Mouse (Mus musculus): Measurements from ENCODE around the gene Ano2. TPM values are rescaled to one million over a fixed set of nuclear protein-coding genes. Genes with fewer than 3 reads are reported as not detected.

Gene Ano2
- total RNA-seq, 2 experiments from 2014 or later: not detected

DNA sequence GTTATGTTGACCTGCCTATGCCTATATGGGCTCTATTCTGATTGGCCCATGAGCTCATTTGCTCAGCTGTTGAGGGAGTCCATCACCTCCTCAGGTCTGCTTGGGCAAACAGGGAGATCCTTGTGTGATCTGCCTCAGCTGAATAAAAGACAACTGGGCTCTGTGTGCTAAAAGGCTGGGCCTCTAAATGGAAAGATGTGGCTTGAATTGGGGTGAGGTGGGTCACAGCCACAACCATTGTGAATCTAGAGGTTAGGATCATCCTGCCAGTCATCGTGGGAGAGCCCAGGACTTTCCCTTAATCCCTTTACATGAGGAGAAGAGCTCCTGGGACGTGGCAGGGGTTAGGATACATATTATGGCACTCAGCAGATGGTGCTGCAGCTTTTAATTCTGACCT, 188.5 kb downstream of the Ano2 start:
- ATAC-seq (replicated peaks; ENCODE audit: low FRiP score, poor library complexity, severe bottlenecking): no peak

DNA sequence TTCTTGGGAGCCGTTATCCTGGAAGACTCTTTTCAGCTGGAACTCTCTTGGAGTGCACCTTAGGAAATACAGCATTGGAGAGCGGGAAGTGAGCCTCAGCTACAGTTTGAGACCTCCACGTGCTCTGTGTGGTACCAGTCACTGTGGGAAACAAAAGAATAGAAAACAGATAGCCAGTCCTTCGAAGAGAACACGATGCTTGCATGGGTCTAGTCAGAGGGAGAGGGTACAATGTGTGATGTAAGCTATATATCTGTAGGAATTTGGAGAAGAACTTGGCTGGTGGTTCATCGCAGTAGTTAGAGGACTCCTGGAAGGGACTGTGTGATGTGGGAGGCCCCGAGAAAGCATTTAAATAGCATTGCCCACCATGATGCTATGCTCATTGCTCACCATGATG, 189.1 kb downstream of the Ano2 start:
- ATAC-seq (replicated peaks; ENCODE audit: low FRiP score, poor library complexity, severe bottlenecking): no peak

DNA sequence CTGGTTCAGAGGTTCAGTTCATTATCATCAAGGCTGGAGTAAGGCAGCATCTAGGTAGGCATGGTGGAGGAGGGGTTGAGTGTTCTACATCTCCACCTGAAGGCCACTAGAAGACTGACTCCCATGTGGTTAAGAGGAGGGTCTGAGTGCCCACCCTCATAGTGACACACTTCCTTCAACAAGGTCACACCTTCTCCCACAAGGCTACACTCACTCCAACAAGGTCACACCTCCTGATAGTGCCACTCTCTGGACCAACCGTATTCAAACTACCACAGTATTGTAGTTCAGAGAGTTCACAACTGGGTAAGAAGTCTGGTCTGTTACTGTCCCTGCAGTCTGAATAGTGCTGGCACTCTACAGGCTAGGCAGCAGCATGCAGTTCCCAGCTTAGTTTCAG, 198.4 kb downstream of the Ano2 start:
- no peak for ATAC-seq (replicated peaks; ENCODE audit: low FRiP score, poor library complexity, severe bottlenecking)

DNA sequence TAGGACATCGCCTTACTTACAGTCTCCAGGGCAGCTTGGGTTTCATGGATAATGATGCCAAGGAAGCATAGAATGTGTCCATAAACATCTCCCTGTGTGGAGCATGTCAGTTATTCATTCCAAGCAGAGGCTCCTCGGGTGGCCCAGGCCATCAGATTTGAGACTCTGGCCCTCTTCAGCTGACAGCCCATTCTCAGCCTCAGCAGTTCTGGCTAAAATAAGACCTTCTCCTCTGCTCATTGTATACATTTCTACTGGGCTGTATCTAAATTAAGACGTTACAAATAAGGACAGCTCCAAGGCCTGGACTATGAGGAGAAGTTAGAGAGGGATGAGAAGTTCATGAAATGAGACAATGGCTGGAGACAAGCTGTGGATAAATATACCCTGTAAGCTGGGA, 204.1 kb downstream of the Ano2 start:
- ATAC-seq (replicated peaks; ENCODE audit: low FRiP score, poor library complexity, severe bottlenecking): no peak

DNA sequence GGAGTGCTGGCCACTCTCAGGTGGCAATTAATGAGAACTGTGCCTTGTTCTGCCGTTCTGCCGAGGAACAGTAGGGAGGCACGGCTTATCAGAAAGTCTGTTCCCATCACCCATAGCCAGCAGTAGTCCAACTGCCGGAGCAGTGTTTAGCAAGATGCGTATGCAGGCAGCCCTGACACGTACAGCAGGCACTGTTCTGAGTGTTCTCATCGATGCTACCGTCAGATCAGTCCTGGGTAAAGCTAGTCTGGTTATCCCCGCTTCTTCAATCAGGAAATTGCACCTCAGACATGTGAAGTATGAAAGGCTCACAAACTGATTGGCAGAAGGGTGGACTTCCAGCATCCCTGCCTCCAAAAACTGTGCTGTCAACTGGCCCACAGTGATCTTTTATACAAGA, 224.2 kb downstream of the Ano2 start:
- no peak for ATAC-seq (replicated peaks; ENCODE audit: low FRiP score, poor library complexity, severe bottlenecking)

DNA sequence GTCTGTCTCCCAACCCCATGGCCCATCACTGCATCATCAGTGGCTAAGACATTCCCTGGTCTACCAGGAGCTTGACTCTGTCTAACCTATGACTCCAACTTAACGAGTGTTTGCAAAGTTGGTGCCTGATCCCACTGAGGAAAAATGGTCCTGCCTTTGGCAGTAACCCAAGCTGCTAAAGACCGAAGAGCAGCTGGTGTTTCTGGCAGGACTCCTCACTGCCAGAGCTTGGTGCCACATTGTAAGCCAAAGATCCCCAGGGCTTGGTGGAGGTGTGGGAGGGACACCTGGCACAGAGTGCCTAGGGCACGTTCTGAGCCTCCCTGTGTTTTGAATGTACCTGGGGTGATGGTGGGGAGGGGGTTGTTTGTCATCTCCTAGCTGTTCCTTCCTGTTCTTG, 232.5 kb downstream of the Ano2 start:
- ATAC-seq (replicated peaks; ENCODE audit: low FRiP score, poor library complexity, severe bottlenecking): no peak

DNA sequence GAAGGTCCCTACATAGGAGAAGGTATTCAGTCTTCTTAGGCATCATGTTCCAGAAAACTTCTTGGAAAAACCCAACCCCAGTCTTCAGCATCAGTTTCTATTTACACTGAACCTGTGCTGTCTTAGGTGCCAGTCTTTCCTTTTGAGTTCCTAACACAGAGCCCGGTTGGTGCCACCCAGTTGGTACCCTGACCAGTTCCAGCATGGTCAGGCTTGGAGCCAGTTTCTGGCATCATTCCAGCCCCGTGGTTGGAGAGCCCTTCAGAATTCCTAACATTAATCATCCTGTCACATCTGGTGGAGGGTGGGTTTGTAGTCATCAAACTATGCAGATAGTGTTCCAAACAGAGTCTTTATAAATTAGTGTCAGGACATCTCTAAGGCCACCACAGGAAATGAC, 234.8 kb downstream of the Ano2 start:
- no peak for ATAC-seq (replicated peaks; ENCODE audit: low FRiP score, poor library complexity, severe bottlenecking)

DNA sequence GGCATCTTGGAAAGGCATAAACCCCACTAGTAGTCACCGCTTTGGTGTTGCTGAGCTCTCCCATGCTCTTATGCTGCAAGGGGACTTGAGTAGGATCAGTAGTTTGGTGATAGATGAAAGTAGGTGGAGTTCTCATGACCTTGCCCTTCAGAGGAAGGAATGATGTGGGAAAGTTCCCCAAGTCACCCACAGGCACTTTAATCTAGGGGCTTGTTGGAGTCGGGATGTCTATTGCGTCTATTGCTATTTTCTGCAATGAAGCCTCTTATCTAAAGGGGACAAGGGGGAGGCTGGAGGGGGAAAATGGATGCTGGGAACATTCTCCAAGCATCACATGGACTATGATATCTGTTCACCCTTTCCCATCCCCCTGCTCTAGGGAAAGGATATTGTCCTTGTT, 235.6 kb downstream of the Ano2 start:
- no peak for ATAC-seq (replicated peaks; ENCODE audit: low FRiP score, poor library complexity, severe bottlenecking)

DNA sequence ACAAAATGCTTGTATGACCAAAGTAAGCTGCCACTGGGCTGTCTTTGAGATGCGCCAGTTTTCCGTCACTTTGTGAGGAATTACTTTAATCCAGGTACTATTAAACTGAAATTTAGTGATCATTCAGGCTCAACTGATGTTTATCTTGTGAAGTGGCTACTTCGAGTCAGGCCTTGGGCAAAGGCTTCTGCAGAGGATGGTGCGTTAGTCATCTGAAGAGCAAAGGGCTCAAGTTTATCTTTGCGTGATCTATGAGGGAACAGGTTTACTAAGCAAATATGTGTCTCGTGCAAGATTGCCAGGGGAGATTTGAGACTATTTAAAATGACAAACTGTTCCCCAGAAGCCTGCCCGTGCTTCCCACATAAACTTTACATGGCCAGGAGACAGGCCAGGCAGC, 241.7 kb downstream of the Ano2 start:
- ATAC-seq (replicated peaks; ENCODE audit: low FRiP score, poor library complexity, severe bottlenecking): no peak

DNA sequence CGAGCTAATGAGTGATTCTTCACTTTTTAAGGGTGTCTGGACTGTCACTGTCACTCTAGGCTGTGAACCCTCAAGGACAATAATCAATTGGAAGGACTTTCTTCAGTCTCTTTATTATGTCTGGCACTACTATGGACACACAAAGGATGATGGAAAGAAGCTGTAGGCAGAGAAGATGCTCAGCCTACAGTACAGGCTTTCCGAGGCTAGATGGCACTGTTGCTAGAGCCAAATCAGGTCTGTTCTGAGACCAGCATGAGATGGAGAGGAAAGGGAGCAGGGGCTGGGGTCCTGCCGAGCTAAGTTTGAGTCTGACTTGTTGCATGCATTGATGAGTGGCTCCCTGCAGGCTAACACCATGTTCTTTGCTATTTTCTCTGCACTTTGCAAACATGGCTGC, 264.7 kb downstream of the Ano2 start:
- no peak for ATAC-seq (replicated peaks; ENCODE audit: low FRiP score, poor library complexity, severe bottlenecking)

DNA sequence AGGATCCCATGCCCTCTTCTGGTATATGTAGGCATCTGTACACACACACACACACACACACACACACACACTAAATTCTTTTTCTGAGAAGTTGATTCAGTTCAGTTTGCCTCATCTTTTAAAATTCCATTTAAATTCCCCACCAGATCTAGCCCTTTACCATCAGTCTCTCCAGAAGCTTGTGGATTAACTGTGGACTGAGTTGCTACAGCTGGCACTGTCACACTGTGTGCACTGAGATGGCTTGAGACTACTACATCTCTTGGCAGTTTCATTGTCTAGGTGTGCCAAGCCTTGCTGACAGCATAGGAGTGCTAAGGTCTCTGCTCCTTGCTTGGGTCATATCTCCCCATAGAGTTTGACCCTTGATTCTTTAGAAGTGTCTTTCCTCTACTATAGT, 283.3 kb downstream of the Ano2 start:
- no peak for ATAC-seq (replicated peaks; ENCODE audit: low FRiP score, poor library complexity, severe bottlenecking)

DNA sequence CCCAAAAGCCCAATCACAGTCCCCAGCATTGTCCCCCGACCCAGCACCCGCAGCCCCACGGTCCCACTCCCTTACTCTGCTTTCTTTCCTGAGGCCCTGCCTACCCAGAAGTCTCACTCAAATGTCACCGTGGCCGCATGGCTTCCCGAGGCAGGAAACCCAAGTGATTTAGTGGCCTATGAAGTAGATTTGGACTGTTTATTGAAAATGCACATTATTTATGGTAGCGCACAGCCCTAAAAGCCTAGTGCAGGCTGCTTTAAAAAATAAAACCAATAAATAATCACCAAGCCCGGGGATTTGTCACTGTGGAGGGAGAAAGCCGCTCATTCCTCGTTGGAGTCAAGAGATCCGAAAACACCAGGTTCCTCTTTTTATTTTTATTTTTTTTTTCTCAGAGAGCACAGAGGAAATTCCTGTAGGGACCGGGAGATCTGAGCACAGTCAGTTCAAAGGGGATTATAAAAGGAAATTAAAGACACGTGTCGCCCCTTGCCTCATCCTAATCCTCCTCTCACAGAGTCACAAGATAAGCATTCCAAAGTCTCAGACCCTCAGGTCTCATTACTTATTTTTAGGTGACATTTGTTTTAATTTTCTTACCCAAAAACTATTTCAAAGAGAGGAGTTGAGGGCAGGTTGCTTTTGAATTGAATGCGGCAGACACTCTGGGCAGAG, 285.7 kb downstream of the Ano2 start:
- no peak for ATAC-seq (replicated peaks; ENCODE audit: low FRiP score, poor library complexity, severe bottlenecking)

DNA sequence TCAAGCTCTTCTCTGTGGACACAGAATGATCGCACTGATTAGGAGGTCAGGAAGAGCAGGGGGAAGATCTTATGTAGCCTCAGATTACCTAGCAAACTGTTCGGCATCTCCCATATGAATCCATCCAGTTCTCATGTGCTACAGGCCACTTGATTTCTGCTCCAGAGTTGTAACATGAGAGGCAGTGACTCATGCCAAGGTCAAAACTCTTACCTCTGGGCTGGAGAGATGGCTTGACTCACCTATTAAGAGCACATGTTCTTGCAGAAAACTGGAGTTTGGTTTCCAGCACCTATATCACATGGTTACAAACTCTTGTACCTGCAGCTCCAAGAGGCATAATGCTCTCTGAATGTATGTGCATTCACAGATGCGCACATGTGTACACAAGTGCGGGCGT, 289.4 kb downstream of the Ano2 start:
- no peak for ATAC-seq (replicated peaks; ENCODE audit: low FRiP score, poor library complexity, severe bottlenecking)

DNA sequence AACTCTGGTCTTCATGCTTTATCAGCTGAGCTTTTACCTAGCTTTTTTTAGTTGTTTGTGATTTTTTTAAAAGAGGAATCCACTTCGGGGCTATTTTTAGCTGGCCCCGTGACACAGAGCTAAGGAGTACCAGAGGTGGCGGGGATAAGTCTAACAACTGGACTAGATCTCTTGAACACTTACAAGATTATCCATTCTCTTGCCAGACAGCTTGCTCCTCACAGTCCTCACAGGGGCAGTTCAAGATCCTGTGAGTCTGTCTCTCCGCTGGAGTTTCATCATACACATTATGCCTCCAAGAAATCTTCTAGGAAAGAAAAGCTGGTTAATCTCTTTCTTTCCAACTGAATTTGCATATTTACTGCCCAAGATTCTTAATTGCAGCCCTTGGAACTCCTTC, 293.8 kb downstream of the Ano2 start:
- ATAC-seq (replicated peaks; ENCODE audit: low FRiP score, poor library complexity, severe bottlenecking): no peak

DNA sequence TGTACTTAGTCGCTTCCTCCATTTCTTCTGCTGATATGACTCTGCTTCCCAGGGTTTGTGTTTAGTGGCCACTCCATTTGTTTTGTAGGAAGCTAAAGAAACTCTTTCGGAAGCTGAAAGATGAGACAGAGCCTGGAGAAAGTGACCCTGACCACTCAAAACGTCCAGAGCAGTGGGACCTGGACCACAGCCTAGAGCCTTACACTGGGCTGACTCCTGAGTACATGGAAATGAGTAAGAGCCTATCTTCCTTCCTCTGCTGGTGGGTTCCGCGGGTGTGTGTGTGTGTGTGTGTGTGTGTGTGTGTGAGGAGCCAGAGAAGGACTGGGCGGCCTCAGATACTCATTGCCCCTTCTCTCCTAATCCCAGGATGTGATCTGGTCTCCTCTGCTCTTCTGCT, 302.5 kb downstream of the Ano2 start:
- ATAC-seq (replicated peaks; ENCODE audit: low FRiP score, poor library complexity, severe bottlenecking): no peak

DNA sequence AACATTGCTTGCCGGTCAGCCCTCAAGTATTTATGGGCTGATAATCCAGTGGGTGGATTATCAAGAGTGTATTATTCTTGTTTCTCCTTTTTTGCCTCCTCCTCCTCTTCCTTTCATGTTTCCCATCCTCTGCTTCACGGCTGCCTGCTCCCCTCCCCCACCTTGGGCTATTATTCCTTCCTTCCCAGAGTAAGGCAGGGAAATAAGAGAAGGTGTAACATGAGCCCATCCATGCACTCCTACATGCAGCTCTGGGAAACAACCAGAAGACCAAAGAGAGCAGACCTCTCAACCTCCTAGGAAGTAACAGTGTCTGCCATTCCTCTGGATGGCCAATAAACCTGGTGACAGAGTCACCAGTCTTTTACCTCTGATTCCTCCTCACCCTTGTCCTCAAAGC, 311.6 kb downstream of the Ano2 start:
- ATAC-seq (replicated peaks; ENCODE audit: low FRiP score, poor library complexity, severe bottlenecking): no peak

DNA sequence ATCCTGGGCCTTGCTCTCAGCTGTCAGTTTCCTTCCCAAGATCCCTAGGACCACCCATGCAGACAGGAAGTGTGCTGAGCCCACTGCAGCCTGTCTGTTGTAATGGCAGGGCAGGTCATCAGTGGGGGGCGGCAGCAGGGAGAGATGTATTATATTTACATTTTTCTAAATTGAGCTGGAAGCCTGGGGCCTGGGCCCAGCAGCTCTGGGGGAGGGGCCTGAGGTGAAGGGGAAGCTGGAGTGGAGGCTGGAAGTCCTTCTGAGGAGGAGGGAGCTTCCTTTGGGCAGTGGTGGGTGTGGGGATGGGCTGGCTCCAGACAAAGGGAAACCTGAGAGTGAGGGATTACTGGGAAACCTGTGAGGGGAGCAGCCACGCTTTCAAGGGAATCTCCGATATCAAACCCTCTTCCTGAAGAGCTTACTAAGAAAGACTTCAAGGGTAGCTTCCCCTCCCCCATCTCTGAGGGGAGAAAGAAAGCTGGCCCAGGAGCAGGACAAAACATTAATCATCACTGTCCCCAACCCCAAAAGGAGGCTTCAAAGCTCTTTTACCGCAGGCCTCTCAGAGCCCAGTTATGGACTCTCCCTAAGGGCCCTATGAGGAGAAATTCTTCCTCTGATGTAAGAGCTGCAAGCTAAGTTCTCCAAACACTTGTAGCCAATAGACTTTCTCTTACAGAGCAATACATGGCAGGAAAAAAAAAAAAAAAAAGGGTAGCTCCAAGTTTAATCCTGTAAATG, 313.0 kb downstream of the Ano2 start:
- ATAC-seq (replicated peaks; ENCODE audit: low FRiP score, poor library complexity, severe bottlenecking): no peak

DNA sequence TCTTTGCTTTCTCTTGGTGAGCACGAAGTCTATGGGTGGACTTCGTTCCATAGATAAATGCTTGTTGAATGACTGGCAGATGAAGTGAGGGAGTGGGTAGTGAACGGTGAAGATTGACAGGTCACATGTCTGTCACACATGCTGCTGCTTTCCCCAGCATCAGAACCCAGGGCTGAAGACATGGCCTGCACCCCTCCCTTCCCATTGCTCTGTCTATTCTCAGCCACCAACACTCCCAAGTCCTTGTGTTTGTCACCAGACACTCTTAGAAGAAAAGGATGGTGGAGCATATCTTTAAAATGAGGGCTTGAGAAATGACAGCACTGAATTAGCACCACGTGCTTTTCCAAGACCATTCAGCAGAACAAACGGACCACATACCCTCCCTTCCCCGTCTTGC, 316.4 kb downstream of the Ano2 start:
- ATAC-seq (replicated peaks; ENCODE audit: low FRiP score, poor library complexity, severe bottlenecking): no peak

DNA sequence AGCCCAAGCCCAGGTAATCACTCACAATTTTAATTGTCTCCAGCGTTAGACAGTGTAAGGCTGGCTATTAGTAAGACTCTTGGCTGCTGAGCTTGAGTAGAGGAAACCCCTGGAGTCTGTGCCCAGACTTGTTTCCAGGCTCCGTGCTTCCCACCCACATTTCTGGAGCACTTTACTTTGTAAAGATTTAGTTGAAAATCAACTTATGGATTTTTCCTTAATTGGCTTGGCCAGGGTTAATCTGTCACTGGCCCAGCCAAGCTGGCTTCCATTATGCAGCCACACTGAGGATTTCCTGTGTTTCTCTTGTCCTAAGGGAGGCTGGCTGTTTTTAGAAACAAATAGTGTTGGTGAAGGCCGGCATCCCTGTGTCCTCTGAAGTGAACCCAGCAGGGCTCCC, 318.9 kb downstream of the Ano2 start:
- ATAC-seq (replicated peaks; ENCODE audit: low FRiP score, poor library complexity, severe bottlenecking): no peak

DNA sequence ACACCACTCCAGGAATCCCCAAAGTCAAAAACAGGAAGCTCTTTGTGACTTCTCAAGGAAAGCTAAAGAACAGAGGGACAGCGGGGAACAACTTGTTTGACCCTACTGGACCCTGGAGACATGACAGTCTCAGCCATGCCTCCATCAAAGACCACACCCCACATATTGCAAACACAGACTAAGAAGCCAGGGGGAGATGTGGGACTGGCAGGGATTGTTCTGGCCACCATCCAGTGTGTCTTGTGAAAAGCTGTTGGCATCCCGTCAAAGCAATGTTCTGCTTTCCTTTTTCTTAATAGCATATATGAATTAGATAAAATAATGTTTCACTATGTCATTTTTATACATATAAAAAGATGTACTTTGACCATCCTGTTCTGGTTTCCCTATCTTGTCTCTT, 326.8 kb downstream of the Ano2 start:
- no peak for ATAC-seq (replicated peaks; ENCODE audit: low FRiP score, poor library complexity, severe bottlenecking)

DNA sequence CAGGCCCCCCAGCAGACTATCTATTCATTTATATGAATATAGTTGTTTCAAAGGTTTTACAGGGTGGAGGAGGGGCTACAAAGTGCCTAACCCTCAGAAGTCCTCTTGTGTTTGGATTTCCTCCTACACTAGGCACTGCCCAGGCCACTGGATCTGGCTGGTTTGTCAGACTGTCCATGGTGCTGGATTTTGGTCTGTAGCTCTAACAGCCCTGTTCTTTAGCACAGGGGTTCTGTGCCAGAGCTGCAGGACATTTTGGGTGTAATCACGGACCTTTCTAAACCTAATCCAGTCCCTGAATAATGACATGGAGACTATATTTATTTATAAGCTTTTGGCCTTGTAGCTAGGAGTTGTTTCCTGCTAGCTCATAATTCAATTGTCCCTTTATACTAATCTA, 328.2 kb downstream of the Ano2 start:
- ATAC-seq (replicated peaks; ENCODE audit: low FRiP score, poor library complexity, severe bottlenecking): no peak
